Mouse (Mus musculus): Measurements from ENCODE around the gene AI854703.

GRCm38 (mm10) chr6:48665471-48665870 lies 38.9 kb downstream of the AI854703 start:
- TF ChIP-seq ZNF384 (IDR thresholded peaks at IDR 0.05; ENCODE audit: low read depth, low read length) (no peak), HCFC1 (IDR thresholded peaks at IDR 0.05; ENCODE audit: borderline replicate concordance, insufficient read depth, low read length) (no peak), MAFK (IDR thresholded peaks at IDR 0.05; ENCODE audit: insufficient read depth, low read depth, low read length) (no peak), ZC3H11A (IDR thresholded peaks at IDR 0.05; ENCODE audit: borderline replicate concordance, low read depth, low read length) (no peak), CHD2 (IDR thresholded peaks at IDR 0.05; ENCODE audit: low read depth, low read length) (no peak)
